Mouse (Mus musculus) layer of hippocampus, adult 8-10 months (tissue): ENCODE measurements around the gene Naip6. TPM values are rescaled to one million over a fixed set of nuclear protein-coding genes. Genes with fewer than 3 reads are reported as not detected.
"Not testable (repeated sequence)": the region's sequence is repeated elsewhere in the genome, so short reads cannot be mapped to it uniquely, and the experiment has no call there.

ENCODE experiments used
- DNase-seq, 2 experiments: peaks; one replicate each; pipeline ENCODE4 v3.0.0; 2022; ENCODE audit warnings: low spot score in 2 of 2
- total RNA-seq, 4 experiments: library from RNA; stranded (reverse); gene quantifications; 2 replicates each; pipeline ENCODE4 v1.2.4; 2022

The Naip6 gene
- 1 to 10 TPM in 2 of 4 experiments, under 1 TPM in 2; 0.06 to 2.3 (median 1.0) TPM for total RNA-seq

DNA sequence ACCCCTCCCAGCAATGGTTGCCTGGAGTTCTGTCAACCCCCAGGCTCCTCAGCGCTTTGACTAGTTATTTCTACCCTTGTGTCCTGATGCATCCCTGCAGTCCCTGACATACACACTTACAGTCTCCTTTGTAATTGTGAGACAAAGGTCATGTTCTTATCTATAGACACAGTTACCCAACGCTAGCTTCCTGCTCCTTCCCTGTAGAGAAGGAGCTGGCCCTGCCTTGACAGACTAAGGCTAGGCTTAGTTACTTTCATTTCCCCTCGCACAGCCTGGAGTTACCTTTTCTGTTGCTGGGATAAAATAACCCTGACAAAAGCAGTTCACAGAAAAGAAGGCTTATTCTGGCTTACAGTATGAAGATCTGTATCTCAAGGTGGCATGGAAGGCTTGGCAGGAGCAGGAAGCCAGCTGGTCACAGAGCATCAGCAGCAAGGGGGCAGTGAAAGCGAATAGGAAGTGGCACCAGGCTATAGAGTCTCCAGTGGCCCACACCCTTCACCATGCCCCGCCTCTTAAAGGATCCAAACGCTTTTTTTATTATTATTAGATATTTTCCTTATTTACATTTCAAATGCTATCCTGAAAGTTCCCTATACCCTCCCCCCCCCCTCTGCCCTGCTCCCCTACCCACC lies at the start of gene Naip6:
Naip6 (minus strand) TSS at position 419 of the 638 bp plus-strand sequence.
- DNase-seq, result not testable (repeated sequence)

DNA sequence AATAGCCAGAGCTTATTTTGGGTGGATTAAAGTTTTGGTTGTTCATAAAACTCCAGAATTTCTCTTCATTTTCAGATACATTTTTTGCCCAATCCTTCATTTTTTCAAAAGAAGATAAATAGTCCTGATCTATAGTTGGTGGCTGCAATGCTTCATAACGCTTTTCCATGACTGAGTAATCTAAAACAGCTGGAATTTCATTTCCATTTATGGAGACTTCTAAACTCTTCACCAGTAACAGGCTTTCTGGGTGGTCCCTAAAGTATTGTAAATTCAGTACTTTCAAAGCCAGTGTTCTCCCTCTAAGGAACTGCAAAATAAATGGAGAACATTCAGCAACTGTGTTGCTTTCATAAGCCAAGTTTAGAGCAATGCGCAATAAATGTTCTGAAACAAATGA lies 34.8 kb upstream of the Naip6 start:
- DNase-seq, result not testable (repeated sequence)

DNA sequence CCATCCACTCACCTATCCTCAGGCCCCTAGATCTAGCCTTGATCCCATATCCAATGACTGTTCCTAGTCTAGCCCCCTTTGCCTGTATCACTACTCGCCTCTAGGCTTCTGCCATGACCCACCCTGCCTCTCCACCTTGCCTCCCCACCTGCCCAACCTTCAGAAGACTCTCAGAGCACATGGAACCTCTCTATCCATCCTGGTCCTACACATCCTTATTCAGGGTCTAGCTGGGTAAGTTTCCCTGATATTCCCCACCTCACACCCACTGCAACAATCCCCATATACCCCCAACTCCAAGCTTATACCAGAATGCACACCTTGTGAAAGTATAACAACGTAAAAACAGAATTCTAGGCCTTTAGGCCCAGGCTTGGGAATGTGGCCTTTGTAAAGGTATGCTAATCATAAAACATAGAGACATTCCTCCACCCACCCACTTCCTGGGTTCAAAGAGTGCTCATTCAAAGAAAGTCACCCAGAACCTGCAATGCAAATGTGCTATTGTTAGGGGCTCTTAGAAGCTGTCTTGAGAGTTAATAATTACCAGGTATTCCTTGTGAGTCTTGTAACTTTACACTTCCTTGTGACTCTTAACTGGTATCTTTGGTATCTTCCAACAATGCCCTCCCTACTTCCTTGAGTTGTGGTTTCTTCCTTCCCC lies 32.2 kb upstream of the Naip6 start:
- DNase-seq, result not testable (repeated sequence)

DNA sequence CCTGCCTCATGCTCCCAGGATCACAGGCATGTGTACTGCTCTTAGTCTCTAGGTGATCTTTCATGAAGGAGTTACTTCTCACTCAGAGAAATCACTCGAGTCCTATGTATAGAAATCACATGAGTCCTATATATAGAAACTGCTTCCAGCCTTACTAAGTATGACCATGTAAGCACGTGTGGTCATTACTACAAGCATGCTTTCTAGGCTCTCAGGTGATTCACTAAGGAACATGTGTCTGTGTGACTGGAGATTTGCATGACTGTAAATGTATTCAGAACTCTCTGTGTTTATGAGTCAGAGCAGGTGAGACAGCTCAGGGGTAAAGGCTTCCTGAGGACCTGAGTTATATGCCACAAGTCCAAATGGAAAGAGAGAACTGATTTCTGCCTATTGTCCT lies 24.3 kb upstream of the Naip6 start:
- no peak for DNase-seq

DNA sequence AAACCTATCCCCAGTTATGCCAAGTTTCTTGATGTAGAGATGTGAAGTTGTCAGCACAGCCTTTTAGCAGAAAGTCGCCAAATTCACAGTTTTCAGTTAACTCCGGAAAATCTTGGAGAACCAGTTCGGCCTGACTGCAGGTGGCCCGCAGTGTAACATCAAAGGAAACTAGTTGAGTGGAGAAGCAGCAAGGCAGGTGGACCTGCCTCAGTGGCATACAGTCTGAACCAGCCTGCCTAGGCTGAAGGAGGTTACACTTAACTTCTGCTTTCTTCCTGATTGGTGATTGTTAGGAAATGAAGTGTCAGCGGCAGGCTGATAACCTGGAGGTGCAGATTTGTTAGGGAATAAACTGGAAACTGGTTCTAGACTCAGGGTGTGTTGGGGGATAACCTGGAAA lies 14.3 kb upstream of the Naip6 start:
- not testable (repeated sequence) for DNase-seq

DNA sequence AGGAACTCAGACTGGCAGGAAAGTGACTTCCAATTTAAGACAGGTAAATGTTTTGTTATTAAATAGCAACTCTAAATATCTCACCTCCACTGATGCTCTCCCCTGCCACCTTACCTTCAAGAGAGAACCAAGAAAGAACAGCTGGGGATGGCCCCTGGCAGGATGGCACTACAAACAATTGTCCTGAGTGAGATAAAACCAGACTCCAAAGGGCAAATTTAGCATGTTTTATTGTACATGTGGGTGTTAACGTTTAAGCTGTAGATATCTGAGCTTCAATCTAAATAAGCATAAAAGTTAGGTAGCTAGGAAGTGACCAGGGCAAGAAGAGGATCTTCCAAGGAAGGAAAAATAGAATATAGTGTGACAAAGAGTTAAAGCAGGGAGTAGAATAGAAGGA lies 11.4 kb upstream of the Naip6 start:
- DNase-seq, result not testable (repeated sequence)

DNA sequence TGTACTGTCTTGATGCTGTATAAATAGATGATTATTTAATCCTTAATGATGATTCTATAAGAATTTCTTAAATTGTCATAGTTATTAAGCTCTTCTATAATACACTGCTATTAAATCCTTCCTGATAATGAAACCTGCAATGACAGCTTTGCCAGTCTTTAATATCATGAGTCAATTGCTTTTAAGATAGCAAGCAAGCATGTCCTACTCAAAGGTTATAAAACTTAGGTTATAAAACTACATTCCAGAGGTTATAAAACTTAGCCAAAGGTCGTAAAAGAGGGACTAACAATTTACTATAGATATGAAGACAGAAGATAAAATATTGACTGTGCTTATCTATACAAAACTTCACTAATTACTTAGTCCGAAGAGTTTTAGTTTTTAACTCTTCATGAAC lies 10.6 kb upstream of the Naip6 start:
- not testable (repeated sequence) for DNase-seq

DNA sequence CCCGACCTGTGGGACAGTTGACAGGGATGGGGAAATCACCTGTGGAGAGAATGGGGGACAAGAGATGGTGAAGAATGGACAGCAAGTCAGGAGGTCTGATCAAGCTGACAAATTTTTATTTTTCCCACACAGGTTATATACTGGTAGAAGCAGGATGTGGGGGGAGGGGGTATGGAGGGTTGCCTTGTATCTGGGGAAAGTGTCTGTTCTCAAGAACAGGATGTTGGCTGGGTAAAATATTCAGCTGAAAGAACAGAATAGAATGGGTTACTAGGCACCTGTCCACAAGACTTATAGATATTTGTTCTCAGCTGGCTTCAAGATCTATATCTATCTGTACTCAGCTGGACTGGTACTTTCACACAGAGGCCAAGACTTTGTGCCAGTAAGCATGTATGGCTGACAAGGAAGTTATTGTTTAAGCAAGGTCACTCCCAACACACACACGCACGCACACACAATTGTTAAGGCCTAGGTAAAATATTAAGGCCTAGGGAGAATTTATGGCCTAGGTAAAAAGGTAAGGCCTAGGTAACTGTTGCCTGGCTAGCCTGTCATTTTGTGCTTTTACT lies 4.9 kb upstream of the Naip6 start:
- not testable (repeated sequence) for DNase-seq

DNA sequence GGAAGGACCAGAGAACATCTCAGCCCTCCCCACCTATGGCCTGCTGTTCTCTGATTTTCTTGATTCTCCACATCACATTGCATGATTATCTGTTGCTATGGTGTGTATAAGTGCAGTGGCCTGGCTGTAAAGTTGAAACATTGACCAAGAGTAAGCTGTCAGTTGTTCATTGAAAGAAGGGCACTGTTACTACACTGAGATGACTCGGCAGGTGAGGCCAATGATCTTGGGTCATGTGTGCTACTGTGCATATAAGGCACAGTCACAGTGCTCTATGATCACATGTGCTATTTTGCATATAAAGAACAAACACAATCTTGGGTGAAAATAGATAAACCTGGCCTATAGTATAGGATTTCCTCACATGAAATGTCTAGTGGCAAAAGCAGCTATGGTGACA lies 32.9 kb downstream of the Naip6 start:
- no peak for DNase-seq

DNA sequence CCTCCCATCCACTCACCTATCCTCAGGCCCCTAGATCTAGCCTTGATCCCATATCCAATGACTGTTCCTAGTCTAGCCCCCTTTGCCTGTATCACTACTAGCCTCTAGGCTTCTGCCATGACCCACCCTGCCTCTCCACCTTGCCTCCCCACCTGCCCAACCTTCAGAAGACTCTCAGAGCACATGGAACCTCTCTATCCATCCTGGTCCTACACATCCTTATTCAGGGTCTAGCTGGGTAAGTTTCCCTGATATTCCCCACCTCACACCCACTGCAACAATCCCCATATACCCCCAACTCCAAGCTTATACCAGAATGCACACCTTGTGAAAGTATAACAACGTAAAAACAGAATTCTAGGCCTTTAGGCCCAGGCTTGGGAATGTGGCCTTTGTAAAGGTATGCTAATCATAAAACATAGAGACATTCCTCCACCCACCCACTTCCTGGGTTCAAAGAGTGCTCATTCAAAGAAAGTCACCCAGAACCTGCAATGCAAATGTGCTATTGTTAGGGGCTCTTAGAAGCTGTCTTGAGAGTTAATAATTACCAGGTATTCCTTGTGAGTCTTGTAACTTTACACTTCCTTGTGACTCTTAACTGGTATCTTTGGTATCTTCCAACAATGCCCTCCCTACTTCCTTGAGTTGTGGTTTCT lies 45.9 kb downstream of the Naip6 start:
- DNase-seq, result not testable (repeated sequence)

DNA sequence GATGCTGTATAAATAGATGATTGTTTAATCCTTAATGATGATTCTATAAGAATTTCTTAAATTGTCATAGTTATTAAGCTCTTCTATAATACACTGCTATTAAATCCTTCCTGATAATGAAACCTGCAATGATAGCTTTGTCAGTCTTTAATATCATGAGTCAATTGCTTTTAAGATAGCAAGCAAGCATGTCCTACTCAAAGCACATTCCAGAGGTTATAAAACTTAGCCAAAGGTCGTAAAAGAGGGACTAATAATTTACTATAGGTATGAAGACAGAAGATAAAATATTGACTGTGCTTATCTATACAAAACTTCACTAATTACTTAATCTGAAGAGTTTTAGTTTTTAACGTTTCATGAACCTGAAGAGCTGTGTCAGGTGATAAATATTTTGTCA lies 60.5 kb downstream of the Naip6 start:
- not testable (repeated sequence) for DNase-seq

DNA sequence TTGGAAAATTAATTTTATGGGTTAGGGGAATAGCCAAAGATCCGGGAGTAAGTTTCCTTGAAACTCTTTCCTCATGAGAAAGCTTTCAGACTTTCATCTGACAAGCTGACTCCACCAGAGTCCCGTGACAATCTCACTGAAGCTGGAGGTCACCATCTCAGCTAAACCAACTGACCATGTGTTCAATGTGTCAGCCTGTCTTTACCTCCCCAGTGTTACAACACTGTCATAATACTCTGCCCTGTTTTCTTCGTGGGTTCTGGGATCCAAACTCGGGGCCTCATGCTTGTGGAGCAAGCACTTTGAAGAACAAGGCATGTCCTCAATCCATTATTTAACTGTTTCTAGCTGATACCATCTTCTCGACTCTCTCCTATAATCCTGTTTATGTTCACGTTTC lies 61.5 kb downstream of the Naip6 start:
- not testable (repeated sequence) for DNase-seq

DNA sequence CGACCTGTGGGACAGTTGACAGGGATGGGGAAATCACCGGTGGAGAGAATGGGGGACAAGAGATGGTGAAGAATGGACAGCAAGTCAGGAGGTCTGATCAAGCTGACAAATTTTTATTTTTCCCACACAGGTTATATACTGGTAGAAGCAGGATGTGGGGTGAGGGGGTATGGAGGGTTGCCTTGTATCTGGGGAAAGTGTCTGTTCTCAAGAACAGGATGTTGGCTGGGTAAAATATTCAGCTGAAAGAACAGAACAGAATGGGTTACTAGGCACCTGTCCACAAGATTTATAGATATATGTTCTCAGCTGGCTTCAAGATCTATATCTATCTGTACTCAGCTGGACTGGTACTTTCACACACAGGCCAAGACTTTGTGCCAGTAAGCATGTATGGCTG lies 65.6 kb downstream of the Naip6 start:
- DNase-seq, result not testable (repeated sequence)

DNA sequence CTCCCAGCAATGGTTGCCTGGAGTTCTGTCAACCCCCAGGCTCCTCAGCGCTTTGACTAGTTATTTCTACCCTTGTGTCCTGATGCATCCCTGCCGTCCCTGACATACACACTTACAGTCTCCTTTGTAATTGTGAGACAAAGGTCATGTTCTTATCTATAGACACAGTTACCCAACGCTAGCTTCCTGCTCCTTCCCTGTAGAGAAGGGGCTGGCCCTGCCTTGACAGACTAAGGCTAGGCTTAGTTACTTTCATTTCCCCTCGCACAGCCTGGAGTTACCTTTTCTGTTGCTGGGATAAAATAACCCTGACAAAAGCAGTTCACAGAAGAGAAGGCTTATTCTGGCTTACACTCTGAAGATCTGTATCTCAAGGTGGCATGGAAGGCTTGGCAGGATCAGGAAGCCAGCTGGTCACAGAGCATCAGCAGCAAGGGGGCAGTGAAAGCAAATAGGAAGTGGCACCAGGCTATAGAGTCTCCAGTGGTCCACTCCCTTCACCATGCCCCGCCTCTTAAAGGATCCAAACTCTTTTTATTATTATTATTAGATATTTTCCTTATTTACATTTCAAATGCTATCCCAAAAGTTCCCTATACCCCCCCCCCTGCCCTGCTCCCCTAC lies 70.5 kb downstream of the Naip6 start:
- not testable (repeated sequence) for DNase-seq

DNA sequence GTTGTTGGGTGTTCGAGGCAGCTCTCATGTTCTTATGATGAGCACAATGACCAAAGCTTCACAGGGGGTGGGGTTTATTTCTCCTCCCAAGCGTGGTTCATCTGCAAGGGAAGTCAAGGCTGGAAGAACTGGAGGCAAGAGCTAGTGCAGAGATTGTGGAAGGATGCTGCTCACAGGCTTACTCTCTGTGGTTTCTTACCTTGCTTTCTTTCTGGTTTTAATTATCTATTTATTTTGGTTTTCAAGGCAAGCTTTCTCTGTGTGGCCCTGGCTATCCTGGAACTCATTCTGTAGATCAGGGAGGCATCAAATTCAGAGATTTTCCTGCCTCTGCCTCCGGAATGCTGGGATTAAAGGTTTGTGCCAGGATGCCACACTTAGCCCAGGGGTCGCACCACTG lies 71.3 kb downstream of the Naip6 start, which contains the start of gene Naip5:
Naip5 (minus strand) TSS at position 101 of the 400 bp plus-strand sequence.
- not testable (repeated sequence) for DNase-seq

DNA sequence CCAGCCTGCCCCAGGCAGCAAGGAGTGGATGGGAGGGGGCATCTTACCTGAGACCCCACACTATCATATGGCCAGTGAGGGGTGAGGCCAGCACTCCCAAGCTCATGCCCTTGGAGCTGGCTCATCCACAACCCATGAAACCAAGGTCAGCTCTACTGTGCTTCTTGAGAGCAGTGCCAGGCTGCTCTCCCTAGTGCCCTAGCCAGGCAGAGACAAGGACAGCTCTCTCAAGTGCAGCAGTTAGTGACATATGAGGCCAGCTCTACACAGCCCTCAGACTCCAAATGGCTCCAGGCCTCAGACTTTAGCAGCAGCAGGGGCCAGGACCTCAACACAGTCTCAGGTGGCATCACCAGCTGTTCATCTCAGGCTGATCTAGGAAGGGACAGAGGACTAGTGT lies 73.8 kb downstream of the Naip6 start:
- no peak for DNase-seq

Other genes with a start within 250 kb of the Naip6 start
- gene Bdp1, start 213.6 kb downstream of the Naip6 start, total RNA-seq, result 10 to 100 TPM; 33.5 to 48.0 (median 45.6) TPM
- 10 to 100 TPM in 2 of 4 experiments, 1 to 10 TPM in 2; 8.5 to 13.2 (median 11.4) TPM for gene Serf1, start 209.7 kb downstream of the Naip6 start, total RNA-seq
- gene Smn1, start 192.8 kb downstream of the Naip6 start, total RNA-seq, result 10 to 100 TPM; 36.1 to 57.4 (median 38.8) TPM
- 1 to 10 TPM in 2 of 4 experiments, under 1 TPM in 2; 0.43 to 4.5 (median 2.3) TPM for gene Naip2, start 115.6 kb downstream of the Naip6 start, total RNA-seq
- 1 to 10 TPM in 2 of 4 experiments, under 1 TPM in 2; 0.37 to 2.8 (median 1.7) TPM for gene Naip5, start 71.4 kb downstream of the Naip6 start, total RNA-seq
- under 1 TPM; 0.21 to 0.47 (median 0.31) TPM for gene Naip1, start 135.2 kb upstream of the Naip6 start, total RNA-seq
- 10 to 100 TPM; 45.7 to 63.5 (median 57.5) TPM for gene Gtf2h2, start 174.9 kb upstream of the Naip6 start, total RNA-seq
- gene Ocln, start 235.0 kb upstream of the Naip6 start, total RNA-seq, result 10 to 100 TPM in 3 of 4 experiments, 1 to 10 TPM in 1; 10.0 to 14.1 (median 11.3) TPM